15 mouse cellular contexts compared by ENCODE assay signal in genomic region chr13:80334073-80334704, GRCm38 (mm10).
DNase-seq lines count a peak whose midpoint lies in the region; ATAC-seq lines count a peak whose summit lies in the region.
"Had no signal": no experiment of that assay in that cellular context is flagged by ENCODE, and none has a peak within 500 bp of the region (broad histone marks: within the 10 kb centered on the region; RNA-seq: fewer than 3 reads in every experiment).

No protein-coding gene starts in this region.

- H3K4me1 ChIP-seq in forebrain, embryonic 14.5 days (ENCODE audit: control insufficient read depth, insufficient read depth, low read length) = no peaks in the 10 kb centered on the region
- no peaks in the 10 kb centered on the region for H3K4me1 ChIP-seq in hindbrain, embryonic 12.5 days
- no peaks in the 10 kb centered on the region for H3K4me1 ChIP-seq in midbrain, embryonic 16.5 days (ENCODE audit: control insufficient read depth, insufficient read depth, low read length)
- no peaks in the 10 kb centered on the region for H3K4me1 ChIP-seq in liver, embryonic 12.5 days
- H3K4me1 ChIP-seq in intestine, embryonic 15.5 days (replicated peaks) = no peaks in the 10 kb centered on the region
- H3K4me1 ChIP-seq: embryonic facial prominence, embryonic 13.5 days had no signal

- no peak overlapping the region for H3K4me2 ChIP-seq in forebrain, embryonic 14.5 days (ENCODE audit: low read length)
- no peak overlapping the region for H3K4me2 ChIP-seq in hindbrain, embryonic 12.5 days (replicated peaks)
- no peak overlapping the region for H3K4me2 ChIP-seq in midbrain, embryonic 16.5 days (ENCODE audit: low read length)
- no peak overlapping the region for H3K4me2 ChIP-seq in liver, embryonic 12.5 days
- no peak overlapping the region for H3K4me2 ChIP-seq in intestine, embryonic 15.5 days (replicated peaks)
- H3K4me2 ChIP-seq: embryonic facial prominence, embryonic 13.5 days had no signal

- H3K4me3 ChIP-seq in forebrain, embryonic 14.5 days (ENCODE audit: low read depth, low read length) = no peak overlapping the region
- no peak overlapping the region for H3K4me3 ChIP-seq in hindbrain, embryonic 12.5 days
- no peak overlapping the region for H3K4me3 ChIP-seq in midbrain, embryonic 16.5 days (ENCODE audit: low read depth, low read length)
- no peak overlapping the region for H3K4me3 ChIP-seq in liver, embryonic 12.5 days
- no peak overlapping the region for H3K4me3 ChIP-seq in intestine, embryonic 15.5 days (replicated peaks)
- H3K4me3 ChIP-seq: embryonic facial prominence, embryonic 13.5 days; heart, adult 2 months; myocyte had no signal

- no peaks in the 10 kb centered on the region for H3K9me3 ChIP-seq in forebrain, embryonic 14.5 days (replicated peaks; ENCODE audit: control insufficient read depth, low read length)
- no peaks in the 10 kb centered on the region for H3K9me3 ChIP-seq in hindbrain, embryonic 12.5 days (replicated peaks)
- H3K9me3 ChIP-seq in midbrain, embryonic 16.5 days (replicated peaks; ENCODE audit: control insufficient read depth, low read length, poor library complexity, severe bottlenecking) = no peaks in the 10 kb centered on the region
- H3K9me3 ChIP-seq in liver, embryonic 12.5 days (replicated peaks) = no peaks in the 10 kb centered on the region
- H3K9me3 ChIP-seq in intestine, embryonic 15.5 days = no peaks in the 10 kb centered on the region
- H3K9me3 ChIP-seq: embryonic facial prominence, embryonic 13.5 days had no signal

- peak; percentile 6 to 9 for DNase-seq in layer of hippocampus, postnatal 10 days (ENCODE audit: low spot score in 2 of 2)
- no peak for DNase-seq in layer of hippocampus, adult 18-20 months (ENCODE audit: low spot score in 2 of 2)
- DNase-seq in forebrain, embryonic 14.5 days (ENCODE audit: low spot score) = peak; percentile 87
- DNase-seq: cerebellum, adult 11 months; heart, adult 2 months; kidney, postnatal 25 days; layer of hippocampus, postnatal 36 days; lung, postnatal 4 days had no signal

- H3K9ac ChIP-seq in forebrain, embryonic 14.5 days (ENCODE audit: low read length) = no peak overlapping the region
- no peak overlapping the region for H3K9ac ChIP-seq in hindbrain, embryonic 12.5 days
- no peak overlapping the region for H3K9ac ChIP-seq in midbrain, embryonic 16.5 days (ENCODE audit: low read depth, low read length)
- H3K9ac ChIP-seq in liver, embryonic 12.5 days = no peak overlapping the region
- no peak overlapping the region for H3K9ac ChIP-seq in intestine, embryonic 15.5 days
- H3K9ac ChIP-seq: embryonic facial prominence, embryonic 13.5 days had no signal

- WGBS in forebrain, embryonic 14.5 days = 54% methylated on average over 5 of the region's 5 CpGs
- 75% methylated on average over 5 of the region's 5 CpGs for WGBS in hindbrain, embryonic 12.5 days
- WGBS in midbrain, embryonic 16.5 days = 60% methylated on average over 5 of the region's 5 CpGs
- WGBS in liver, embryonic 12.5 days (ENCODE audit: insufficient replicate concordance) = 73% methylated on average over 5 of the region's 5 CpGs
- 76% methylated on average over 5 of the region's 5 CpGs for WGBS in intestine, embryonic 15.5 days

- no peaks in the 10 kb centered on the region for H3K27me3 ChIP-seq in forebrain, embryonic 14.5 days (replicated peaks; ENCODE audit: control insufficient read depth, insufficient read depth, low read length)
- H3K27me3 ChIP-seq in hindbrain, embryonic 12.5 days = no peaks in the 10 kb centered on the region
- H3K27me3 ChIP-seq in midbrain, embryonic 16.5 days (ENCODE audit: control insufficient read depth, insufficient read depth, low read depth, low read length) = no peaks in the 10 kb centered on the region
- no peaks in the 10 kb centered on the region for H3K27me3 ChIP-seq in liver, embryonic 12.5 days (replicated peaks)
- no peaks in the 10 kb centered on the region for H3K27me3 ChIP-seq in intestine, embryonic 15.5 days (replicated peaks)
- H3K27me3 ChIP-seq: embryonic facial prominence, embryonic 13.5 days had no signal

- ATAC-seq in forebrain, embryonic 14.5 days = peak; percentile 95
- peak; percentile 67; the same call in 1 of the 2 replicates for ATAC-seq in hindbrain, embryonic 12.5 days (ENCODE audit: low FRiP score)
- ATAC-seq in midbrain, embryonic 16.5 days = peak; percentile 76
- no peak for ATAC-seq in liver, embryonic 12.5 days
- no peak for ATAC-seq in intestine, embryonic 15.5 days
- ATAC-seq: intestine, embryonic 16.5 days had no signal

- no peaks in the 10 kb centered on the region for H3K36me3 ChIP-seq in forebrain, embryonic 14.5 days (ENCODE audit: control insufficient read depth, insufficient read depth, low read length)
- no peaks in the 10 kb centered on the region for H3K36me3 ChIP-seq in hindbrain, embryonic 12.5 days
- no peaks in the 10 kb centered on the region for H3K36me3 ChIP-seq in midbrain, embryonic 16.5 days (ENCODE audit: control insufficient read depth, insufficient read depth, low read length)
- no peaks in the 10 kb centered on the region for H3K36me3 ChIP-seq in liver, embryonic 12.5 days
- H3K36me3 ChIP-seq in intestine, embryonic 15.5 days = no peaks in the 10 kb centered on the region
- H3K36me3 ChIP-seq: embryonic facial prominence, embryonic 13.5 days had no signal

- H3K27ac ChIP-seq in forebrain, embryonic 14.5 days (ENCODE audit: low read depth, low read length) = no peak overlapping the region
- no peak overlapping the region for H3K27ac ChIP-seq in hindbrain, embryonic 12.5 days
- no peak overlapping the region for H3K27ac ChIP-seq in midbrain, embryonic 16.5 days (ENCODE audit: low read length)
- no peak overlapping the region for H3K27ac ChIP-seq in liver, embryonic 12.5 days
- no peak overlapping the region for H3K27ac ChIP-seq in intestine, embryonic 15.5 days
- H3K27ac ChIP-seq: embryonic facial prominence, embryonic 13.5 days; heart, adult 2 months had no signal

Comparison
In these comparisons a context has a peak if more than half of its experiments do, and no peak if none do; other contexts are left out.
1. DNase-seq: peak in layer of hippocampus, postnatal 10 days (2 of 2) and forebrain, embryonic 14.5 days (single experiment); none in layer of hippocampus, adult 18-20 months (0 of 2).
2. ATAC-seq: peak in forebrain, embryonic 14.5 days (single experiment), hindbrain, embryonic 12.5 days (single experiment) and midbrain, embryonic 16.5 days (single experiment); none in liver, embryonic 12.5 days (single experiment) and intestine, embryonic 15.5 days (single experiment).